Comparison of ENCODE assay signal across 12 mouse cellular contexts in the genomic region with DNA sequence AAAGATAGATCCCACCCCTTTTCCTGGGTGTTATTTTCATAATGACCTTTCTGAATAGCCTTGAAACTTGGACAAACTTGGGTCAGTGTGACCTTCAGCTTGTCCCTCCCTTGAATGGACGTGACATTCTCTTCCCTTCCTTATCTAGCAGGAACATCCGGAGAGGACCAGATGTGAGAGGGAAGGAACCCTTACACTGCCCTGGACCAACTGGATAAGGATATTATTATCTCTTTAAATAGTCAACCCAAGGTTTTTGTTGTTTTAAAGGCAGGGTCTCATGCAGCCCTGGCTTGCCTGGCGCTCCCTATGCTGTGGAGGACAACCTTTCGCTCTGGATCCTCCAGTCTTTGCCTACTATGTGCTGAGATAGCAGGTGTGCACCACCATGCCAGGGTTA. TPM values are rescaled to one million over a fixed set of nuclear protein-coding genes. Genes with fewer than 3 reads are reported as not detected.
DNase-seq lines count a peak whose midpoint lies in the region; ATAC-seq lines count a peak whose summit lies in the region.
"Had no signal": no experiment of that assay in that cellular context is flagged by ENCODE, and none has a peak within 500 bp of the region (broad histone marks: within the 10 kb centered on the region; RNA-seq: fewer than 3 reads in every experiment).

No protein-coding gene starts in this region.

- H3K36me3 ChIP-seq in heart, embryonic 12.5 days, result peaks cover 77% of the 10 kb centered on the region
- H3K36me3 ChIP-seq in midbrain, embryonic 12.5 days, result peaks cover 18% of the 10 kb centered on the region
- peaks cover 8% of the 10 kb centered on the region; the same call in 1 of the 2 replicates for H3K36me3 ChIP-seq in midbrain, embryonic 11.5 days (ENCODE audit: control insufficient read depth, insufficient read depth, low read length)
- H3K36me3 ChIP-seq in megakaryocyte, embryonic 14.5 days (replicated peaks; ENCODE audit: low read length), result peaks cover 72% of the 10 kb centered on the region

- no peak overlapping the region for H3K4me3 ChIP-seq in heart, embryonic 12.5 days
- no peak overlapping the region for H3K4me3 ChIP-seq in midbrain, embryonic 12.5 days
- no peak overlapping the region for H3K4me3 ChIP-seq in midbrain, embryonic 11.5 days (ENCODE audit: low read depth, low read length)
- H3K4me3 ChIP-seq in megakaryocyte, embryonic 14.5 days (replicated peaks), result peak overlapping the region; percentile 21
- H3K4me3 ChIP-seq: limb, embryonic 13.5 days; neural tube, embryonic 13.5 days had no signal

- no peaks in the 10 kb centered on the region for H3K9me3 ChIP-seq in heart, embryonic 12.5 days (replicated peaks)
- H3K9me3 ChIP-seq in midbrain, embryonic 12.5 days, result no peaks in the 10 kb centered on the region
- H3K9me3 ChIP-seq in midbrain, embryonic 11.5 days (ENCODE audit: control insufficient read depth, low read length), result no peaks in the 10 kb centered on the region
- no peaks in the 10 kb centered on the region for H3K9me3 ChIP-seq in megakaryocyte, embryonic 14.5 days
- H3K9me3 ChIP-seq: limb, embryonic 13.5 days; neural tube, embryonic 13.5 days had no signal

- no peak for DNase-seq in heart, postnatal 4 days
- DNase-seq in midbrain, embryonic 11.5 days (ENCODE audit: low spot score, missing footprints), result no peak
- DNase-seq in retina, embryonic 14.5 days (ENCODE audit: low spot score), result no peak
- DNase-seq in frontal cortex, postnatal 14 days (ENCODE audit: low spot score in 2 of 2), result no peak

- no peaks in the 10 kb centered on the region for H3K27me3 ChIP-seq in heart, embryonic 12.5 days (replicated peaks)
- no peaks in the 10 kb centered on the region for H3K27me3 ChIP-seq in midbrain, embryonic 12.5 days
- H3K27me3 ChIP-seq in midbrain, embryonic 11.5 days (ENCODE audit: control insufficient read depth, insufficient read depth, low read length), result no peaks in the 10 kb centered on the region
- peaks cover 4% of the 10 kb centered on the region for H3K27me3 ChIP-seq in megakaryocyte, embryonic 14.5 days (replicated peaks)
- H3K27me3 ChIP-seq: limb, embryonic 13.5 days; neural tube, embryonic 13.5 days; Patski had no signal

- WGBS in heart, embryonic 12.5 days, result 44% methylated on average over 4 of the region's 4 CpGs
- WGBS in midbrain, embryonic 12.5 days, result 73% methylated on average over 4 of the region's 4 CpGs
- WGBS in midbrain, embryonic 11.5 days, result 70% methylated on average over 4 of the region's 4 CpGs

- peak; percentile 15; the same call in 1 of the 2 replicates for ATAC-seq in heart, embryonic 12.5 days (ENCODE audit: insufficient number of reproducible peaks, low FRiP score)
- 0 out of 2 replicates have a peak, but pooled peaks have one; percentile 1 for ATAC-seq in midbrain, embryonic 12.5 days (ENCODE audit: low FRiP score, low read depth)
- ATAC-seq in midbrain, embryonic 11.5 days (ENCODE audit: low FRiP score), result no peak; the same call in 1 of the 2 replicates
- ATAC-seq in erythroid progenitor cell, adult 5-6 weeks (replicated peaks; ENCODE audit: low FRiP score, poor library complexity, severe bottlenecking), result peak; percentile 35; the same call in 1 of the 2 replicates

- peak overlapping the region; percentile 11 for H3K27ac ChIP-seq in heart, embryonic 12.5 days (ENCODE audit: poor library complexity, severe bottlenecking)
- H3K27ac ChIP-seq in midbrain, embryonic 12.5 days (replicated peaks), result no peak overlapping the region
- H3K27ac ChIP-seq in midbrain, embryonic 11.5 days (ENCODE audit: low read depth, low read length), result no peak overlapping the region
- H3K27ac ChIP-seq: limb, embryonic 13.5 days; neural tube, embryonic 13.5 days had no signal

- no peak overlapping the region for H3K4me2 ChIP-seq in heart, embryonic 12.5 days
- H3K4me2 ChIP-seq in midbrain, embryonic 12.5 days (replicated peaks), result no peak overlapping the region
- no peak overlapping the region for H3K4me2 ChIP-seq in midbrain, embryonic 11.5 days
- H3K4me2 ChIP-seq: limb, embryonic 13.5 days; neural tube, embryonic 13.5 days had no signal

- H3K4me1 ChIP-seq in heart, embryonic 12.5 days (replicated peaks), result peaks cover 50% of the 10 kb centered on the region
- peaks cover 28% of the 10 kb centered on the region for H3K4me1 ChIP-seq in midbrain, embryonic 12.5 days
- H3K4me1 ChIP-seq in midbrain, embryonic 11.5 days (ENCODE audit: control insufficient read depth, insufficient read depth, low read length), result peaks cover 17% of the 10 kb centered on the region
- H3K4me1 ChIP-seq in megakaryocyte, embryonic 14.5 days, result peaks cover 80% of the 10 kb centered on the region

- no peak overlapping the region for H3K9ac ChIP-seq in heart, embryonic 12.5 days
- no peak overlapping the region for H3K9ac ChIP-seq in midbrain, embryonic 12.5 days (replicated peaks)
- H3K9ac ChIP-seq in midbrain, embryonic 11.5 days (ENCODE audit: low read length), result no peak overlapping the region
- H3K9ac ChIP-seq: limb, embryonic 13.5 days had no signal

RNA-seq across cellular contexts. Expression of gene Ccdc8, which starts 6.7 kb away (rescaled TPM):
- polyA plus RNA-seq in heart, embryonic 12.5 days (2016; fragmentation: Nextera tagmentation; extraction: Ambion mirVana), result 19.6 and 29.4 TPM in 2 replicates
- 10 to 100 TPM; 22.0 to 24.5 TPM for total RNA-seq in heart, postnatal 4 days (2021)
- polyA plus RNA-seq in midbrain, embryonic 12.5 days (2016; fragmentation: Nextera tagmentation; extraction: Ambion mirVana), result 7.0 and 12.6 TPM in 2 replicates
- polyA plus RNA-seq in midbrain, embryonic 11.5 days (2014; fragmentation: Nextera tagmentation; extraction: Ambion mirVana), result 13.2 and 14.7 TPM in 2 replicates
- not detected in 2 replicates for total RNA-seq in erythroid progenitor cell, adult 5-6 weeks (2015; ENCODE audit: low replicate concordance)
- total RNA-seq in erythroid progenitor cell, adult 5-6 weeks (2017; ENCODE audit: low replicate concordance), result not detected in 2 replicates
- polyA plus RNA-seq in megakaryocyte, embryonic 14.5 days (2012; ENCODE audit: insufficient read depth, low replicate concordance), result 2.9 and 5.3 TPM in 2 replicates

RNA-seq across cellular contexts. Expression of gene Gm42372, which starts 16.3 kb away (rescaled TPM):
- polyA plus RNA-seq in heart, embryonic 12.5 days (2016; fragmentation: Nextera tagmentation; extraction: Ambion mirVana), result 0.14 and 0.15 TPM in 2 replicates
- total RNA-seq in heart, postnatal 4 days (2021), result under 1 TPM in 1 of 2 experiments, not detected in 1; 0.05 TPM
- 1.7 and 1.8 TPM in 2 replicates for polyA plus RNA-seq in midbrain, embryonic 12.5 days (2016; fragmentation: Nextera tagmentation; extraction: Ambion mirVana)
- polyA plus RNA-seq in midbrain, embryonic 11.5 days (2014; fragmentation: Nextera tagmentation; extraction: Ambion mirVana), result 1.6 and 2.5 TPM in 2 replicates
- 0.72 TPM in 1 of 2 replicates, not detected in the other for total RNA-seq in erythroid progenitor cell, adult 5-6 weeks (2015; ENCODE audit: low replicate concordance)
- total RNA-seq in erythroid progenitor cell, adult 5-6 weeks (2017; ENCODE audit: low replicate concordance), result 0.13 and 0.53 TPM in 2 replicates
- 0.06 and 1.4 TPM in 2 replicates for polyA plus RNA-seq in megakaryocyte, embryonic 14.5 days (2012; ENCODE audit: insufficient read depth, low replicate concordance)

RNA-seq across cellular contexts. Expression of gene Ppp5c, which starts 28.5 kb away (rescaled TPM):
- polyA plus RNA-seq in heart, embryonic 12.5 days (2016; fragmentation: Nextera tagmentation; extraction: Ambion mirVana), result 87.3 and 91.9 TPM in 2 replicates
- total RNA-seq in heart, postnatal 4 days (2021), result 100 to 1,000 TPM; 109 TPM
- polyA plus RNA-seq in midbrain, embryonic 12.5 days (2016; fragmentation: Nextera tagmentation; extraction: Ambion mirVana), result 102 TPM in 2 replicates
- 101 and 108 TPM in 2 replicates for polyA plus RNA-seq in midbrain, embryonic 11.5 days (2014; fragmentation: Nextera tagmentation; extraction: Ambion mirVana)
- total RNA-seq in erythroid progenitor cell, adult 5-6 weeks (2015; ENCODE audit: low replicate concordance), result 22.6 and 26.3 TPM in 2 replicates
- 20.7 and 20.9 TPM in 2 replicates for total RNA-seq in erythroid progenitor cell, adult 5-6 weeks (2017; ENCODE audit: low replicate concordance)
- 55.6 and 70.0 TPM in 2 replicates for polyA plus RNA-seq in megakaryocyte, embryonic 14.5 days (2012; ENCODE audit: insufficient read depth, low replicate concordance)

RNA-seq across cellular contexts. Expression of gene Pnmal1, which starts 39.8 kb away (rescaled TPM):
- polyA plus RNA-seq in heart, embryonic 12.5 days (2016; fragmentation: Nextera tagmentation; extraction: Ambion mirVana), result 0.14 and 0.28 TPM in 2 replicates
- not detected for total RNA-seq in heart, postnatal 4 days (2021)
- 28.8 and 34.8 TPM in 2 replicates for polyA plus RNA-seq in midbrain, embryonic 12.5 days (2016; fragmentation: Nextera tagmentation; extraction: Ambion mirVana)
- 22.5 and 23.7 TPM in 2 replicates for polyA plus RNA-seq in midbrain, embryonic 11.5 days (2014; fragmentation: Nextera tagmentation; extraction: Ambion mirVana)
- not detected in 2 replicates for total RNA-seq in erythroid progenitor cell, adult 5-6 weeks (2015; ENCODE audit: low replicate concordance)
- total RNA-seq in erythroid progenitor cell, adult 5-6 weeks (2017; ENCODE audit: low replicate concordance), result not detected in 2 replicates
- not detected in 2 replicates for polyA plus RNA-seq in megakaryocyte, embryonic 14.5 days (2012; ENCODE audit: insufficient read depth, low replicate concordance)
- total RNA-seq: hematopoietic stem cell, adult 5-6 weeks had no signal
- polyA plus RNA-seq: Patski had no signal

RNA-seq across cellular contexts. Expression of gene Pnmal2, which starts 54.8 kb away (rescaled TPM):
- polyA plus RNA-seq in heart, embryonic 12.5 days (2016; fragmentation: Nextera tagmentation; extraction: Ambion mirVana), result 3.5 and 4.2 TPM in 2 replicates
- 1 to 10 TPM; 6.3 to 7.3 TPM for total RNA-seq in heart, postnatal 4 days (2021)
- 49.3 and 55.3 TPM in 2 replicates for polyA plus RNA-seq in midbrain, embryonic 12.5 days (2016; fragmentation: Nextera tagmentation; extraction: Ambion mirVana)
- polyA plus RNA-seq in midbrain, embryonic 11.5 days (2014; fragmentation: Nextera tagmentation; extraction: Ambion mirVana), result 8.3 and 8.6 TPM in 2 replicates
- total RNA-seq in erythroid progenitor cell, adult 5-6 weeks (2015; ENCODE audit: low replicate concordance), result not detected in 2 replicates
- total RNA-seq in erythroid progenitor cell, adult 5-6 weeks (2017; ENCODE audit: low replicate concordance), result not detected in 2 replicates
- not detected in 2 replicates for polyA plus RNA-seq in megakaryocyte, embryonic 14.5 days (2012; ENCODE audit: insufficient read depth, low replicate concordance)
- total RNA-seq: hematopoietic stem cell, adult 5-6 weeks had no signal
